Mouse (Mus musculus): ENCODE measurements around the gene Hephl1. TPM values are rescaled to one million over a fixed set of nuclear protein-coding genes. Genes with fewer than 3 reads are reported as not detected.

The Hephl1 gene
- polyA plus RNA-seq (2012; rRNA removed): 0.03 and 0.04 TPM in 2 replicates

GRCm38 (mm10) chr9:15112008-15112407, at the start of gene Hephl1:
TSS of gene Hephl1 (minus strand) at chr9:15112108.

GRCm38 (mm10) chr9:15045084-15045669, 66.7 kb downstream of the Hephl1 start, which contains the start of gene Panx1:
TSS of gene Panx1 (minus strand) at chr9:15045478.

Other genes with a start within 250 kb of the Hephl1 start
- 0.04 TPM in 1 of 2 replicates, not detected in the other for gene Izumo1r, start 208.2 kb downstream of the Hephl1 start, polyA plus RNA-seq (2012; rRNA removed)
- 148 and 157 TPM in 2 replicates for gene Panx1, start 66.6 kb downstream of the Hephl1 start, polyA plus RNA-seq (2012; rRNA removed)
- gene Vstm5, start 126.9 kb upstream of the Hephl1 start, polyA plus RNA-seq (2012; rRNA removed): 27.3 and 29.4 TPM in 2 replicates
- gene Med17, start 167.8 kb upstream of the Hephl1 start, polyA plus RNA-seq (2012; rRNA removed): 46.2 and 51.4 TPM in 2 replicates
- 64.0 and 75.3 TPM in 2 replicates for gene Taf1d, start 194.1 kb upstream of the Hephl1 start, polyA plus RNA-seq (2012; rRNA removed)
- 26.9 and 27.3 TPM in 2 replicates for gene 4931406C07Rik, start 194.3 kb upstream of the Hephl1 start, polyA plus RNA-seq (2012; rRNA removed)
- gene Cep295, start 245.7 kb upstream of the Hephl1 start, polyA plus RNA-seq (2012; rRNA removed): 25.3 and 27.8 TPM in 2 replicates